Mouse (Mus musculus) embryonic facial prominence, embryonic 11.5 days (tissue): ENCODE measurements around the gene Crygd. TPM values are rescaled to one million over a fixed set of nuclear protein-coding genes. Genes with fewer than 3 reads are reported as not detected.

Experiments
- ATAC-seq: fragments of 200-750 bp; cut with Nextera tagmentation; replicated peaks from 2 replicates; pipeline ENCODE4 v1.8.0; 2017; ENCODE audit warnings: low read depth; ENCODE audit not compliant: insufficient number of reproducible peaks, low FRiP score, low TSS enrichment
- DNase-seq: peaks from one replicate; pipeline ENCODE4 v3.0.0-alpha.2; 2015; ENCODE audit warnings: low spot score
- H3K27ac ChIP-seq: fragments of 300-500 bp; sonication (generic); replicated peaks from 2 replicates; pipeline ENCODE4 v1.5.1; 2014; ENCODE audit warnings: mild to moderate bottlenecking, low read depth, low read length, control low read depth
- H3K27me3 ChIP-seq: fragments of 300-500 bp; sonication (generic); 2 replicates; pipeline ENCODE4 v1.6.1; 2014; ENCODE audit warnings: mild to moderate bottlenecking, low read length, moderate library complexity, mixed read lengths; ENCODE audit not compliant: control insufficient read depth, insufficient read depth
- H3K36me3 ChIP-seq: fragments of 300-500 bp; sonication (generic); replicated peaks from 2 replicates; pipeline ENCODE4 v1.6.1; 2014; ENCODE audit warnings: low read depth, mild to moderate bottlenecking, low read length, moderate library complexity, mixed read lengths; ENCODE audit not compliant: control insufficient read depth, insufficient read depth
- H3K4me1 ChIP-seq: fragments of 300-500 bp; sonication (generic); 2 replicates; pipeline ENCODE4 v1.6.1; 2014; ENCODE audit warnings: low read length, mixed read lengths; ENCODE audit not compliant: control insufficient read depth, insufficient read depth
- H3K4me2 ChIP-seq: fragments of 300-500 bp; sonication (generic); 2 replicates; pipeline ENCODE4 v1.6.1; 2014; ENCODE audit warnings: low read depth, mild to moderate bottlenecking, control low read depth, low read length, moderate library complexity
- H3K4me3 ChIP-seq: fragments of 300-500 bp; sonication (generic); 2 replicates; pipeline ENCODE4 v1.5.1; 2014; ENCODE audit warnings: low read depth, low read length, control low read depth
- H3K9ac ChIP-seq: fragments of 300-500 bp; sonication (generic); replicated peaks from 2 replicates; pipeline ENCODE4 v1.6.1; 2014; ENCODE audit warnings: mild to moderate bottlenecking, control low read depth, low read length
- H3K9me3 ChIP-seq: fragments of 300-500 bp; sonication (generic); replicated peaks from 2 replicates; pipeline ENCODE4 v1.6.1; 2016; ENCODE audit warnings: mild to moderate bottlenecking, low read length, inconsistent platforms, mixed read lengths; ENCODE audit not compliant: control insufficient read depth
- WGBS: fragments of 180-500 bp; shearing (Covaris S2); extraction: QIAGEN DNeasy Blood & Tissue Kit; methylation state at CpG from one replicate; pipeline ENCODE4 v1.1.7; 2014; 5-methylcytosine and 5-hydroxymethylcytosine counted together
- polyA plus RNA-seq: library from polyadenylated mRNA; unstranded; fragments of >200 nt; fragmentation: Nextera tagmentation; extraction: Ambion mirVana; gene quantifications from 2 replicates; pipeline ENCODE4 v1.2.1, GENCODE M21; 2014

Gene Crygd
- polyA plus RNA-seq, 1 experiment from 2014 or later, result not detected

GRCm38 (mm10) chr1:65039679-65040078 lies 23.6 kb downstream of the Crygd start:
- no peak overlapping the region for H3K27ac ChIP-seq
- DNase-seq (no peak), ATAC-seq (no peak)
- H3K4me1 ChIP-seq, result no peaks in the 10 kb centered on the region
- H3K4me2 ChIP-seq, result no peak overlapping the region
- no peak overlapping the region for H3K9ac ChIP-seq
- 78% methylated on average over 3 of the region's 3 CpGs for WGBS
- no peak overlapping the region for H3K4me3 ChIP-seq
- H3K36me3 ChIP-seq, result no peaks in the 10 kb centered on the region
- H3K9me3 ChIP-seq, result no peaks in the 10 kb centered on the region
- H3K27me3 ChIP-seq, result no peaks in the 10 kb centered on the region; the same call in 1 of the 2 replicates

GRCm38 (mm10) chr1:65037542-65037941 lies 25.7 kb downstream of the Crygd start:
- Histone ChIP-seq H3K9ac (no peak overlapping the region), H3K4me3 (no peak overlapping the region), H3K27me3 (no peaks in the 10 kb centered on the region; the same call in 1 of the 2 replicates), H3K36me3 (no peaks in the 10 kb centered on the region), H3K9me3 (no peaks in the 10 kb centered on the region), H3K4me1 (no peaks in the 10 kb centered on the region), H3K4me2 (no peak overlapping the region), H3K27ac (no peak overlapping the region)
- no peak for ATAC-seq
- DNase-seq, result no peak
- WGBS, result 80% methylated on average over 2 of the region's 2 CpGs

- ATAC-seq, result peak; percentile 65; the same call in 1 of the 2 replicates
- DNase-seq, result peak; percentile 24
- Histone ChIP-seq H3K36me3 (no peaks in the 10 kb centered on the region), H3K27ac (no peak overlapping the region), H3K9ac (no peak overlapping the region), H3K4me1 (no peaks in the 10 kb centered on the region), H3K4me3 (no peak overlapping the region), H3K9me3 (no peaks in the 10 kb centered on the region), H3K27me3 (no peaks in the 10 kb centered on the region), H3K4me2 (no peak overlapping the region)
- WGBS, result 26% methylated on average over 3 of the region's 3 CpGs
Observed at GRCm38 (mm10) chr1:65035513-65035912, 27.7 kb downstream of the Crygd start.

- Histone ChIP-seq H3K27me3 (no peaks in the 10 kb centered on the region), H3K9me3 (no peaks in the 10 kb centered on the region), H3K27ac (no peak within 1 kb of the TSS), H3K4me2 (no peak within 1 kb of the TSS), H3K36me3 (no peaks in the 10 kb centered on the region), H3K4me1 (no peaks in the 10 kb centered on the region), H3K9ac (no peak within 1 kb of the TSS), H3K4me3 (no peak within 1 kb of the TSS)
- DNase-seq (no peak), ATAC-seq (no peak)
Observed at GRCm38 (mm10) chr1:65032641-65033040, 30.6 kb downstream of the Crygd start, which contains the start of gene Akr1cl. TSS of gene Akr1cl (minus strand) at chr1:65032759.

- Histone ChIP-seq H3K36me3 (no peaks in the 10 kb centered on the region), H3K4me3 (no peak overlapping the region), H3K4me1 (no peaks in the 10 kb centered on the region), H3K4me2 (no peak overlapping the region), H3K9ac (no peak overlapping the region), H3K27ac (no peak overlapping the region), H3K27me3 (no peaks in the 10 kb centered on the region), H3K9me3 (no peaks in the 10 kb centered on the region)
- 57% methylated on average over 9 of the region's 9 CpGs for WGBS
- no peak for DNase-seq
- no peak for ATAC-seq
Observed at GRCm38 (mm10) chr1:65028206-65028605, 35.0 kb downstream of the Crygd start.

GRCm38 (mm10) chr1:65012726-65013125 lies 50.5 kb downstream of the Crygd start:
- H3K27ac ChIP-seq, result no peak overlapping the region
- ATAC-seq, result no peak
- H3K36me3 ChIP-seq, result no peaks in the 10 kb centered on the region
- WGBS, result 84% methylated on average over 4 of the region's 4 CpGs
- H3K4me3 ChIP-seq, result no peak overlapping the region
- no peaks in the 10 kb centered on the region for H3K9me3 ChIP-seq
- no peak for DNase-seq
- H3K4me2 ChIP-seq, result no peak overlapping the region
- H3K4me1 ChIP-seq, result no peaks in the 10 kb centered on the region
- no peak overlapping the region for H3K9ac ChIP-seq
- H3K27me3 ChIP-seq, result no peaks in the 10 kb centered on the region

Other genes starting within 250 kb of the Crygd start
- 5.2 and 6.0 TPM in 2 replicates for gene Plekhm3, start 106.6 kb downstream of the Crygd start, polyA plus RNA-seq
- 0.18 and 1.0 TPM in 2 replicates for gene Akr1cl, start 30.7 kb downstream of the Crygd start, polyA plus RNA-seq
- 0.72 and 6.9 TPM in 2 replicates for gene Cryge, start 12.3 kb downstream of the Crygd start, polyA plus RNA-seq
- 1.00 and 9.9 TPM in 2 replicates for gene Crygc, start 10.2 kb upstream of the Crygd start, polyA plus RNA-seq
- gene Crygb, start 18.8 kb upstream of the Crygd start, polyA plus RNA-seq, result 0.68 TPM in 1 of 2 replicates, not detected in the other
- gene Cryga, start 39.9 kb upstream of the Crygd start, polyA plus RNA-seq, result not detected in 2 replicates
- gene Gm28845, start 56.1 kb upstream of the Crygd start, polyA plus RNA-seq, result not detected in 2 replicates
- gene D630023F18Rik, start 59.8 kb upstream of the Crygd start, polyA plus RNA-seq, result 0.32 and 0.45 TPM in 2 replicates
- 260 and 262 TPM in 2 replicates for gene Idh1, start 123.0 kb upstream of the Crygd start, polyA plus RNA-seq
- gene Pikfyve, start 123.2 kb upstream of the Crygd start, polyA plus RNA-seq, result 14.8 and 17.3 TPM in 2 replicates
- gene Pth2r, start 218.6 kb upstream of the Crygd start, polyA plus RNA-seq, result 0.22 TPM in 1 of 2 replicates, not detected in the other